Mouse (Mus musculus) right cerebral cortex, postnatal 4 days (tissue): ENCODE measurements around the gene Wnt5b.
A peak's percentile ranks its signal among the peaks of the same experiment; 100 is the strongest.
"Not testable (repeated sequence)": the region's sequence is repeated elsewhere in the genome, so short reads cannot be mapped to it uniquely, and the experiment has no call there.

Source experiments
- DNase-seq: peaks from one replicate; pipeline ENCODE4 v3.0.0-alpha.2; 2022

Gene Wnt5b

DNA sequence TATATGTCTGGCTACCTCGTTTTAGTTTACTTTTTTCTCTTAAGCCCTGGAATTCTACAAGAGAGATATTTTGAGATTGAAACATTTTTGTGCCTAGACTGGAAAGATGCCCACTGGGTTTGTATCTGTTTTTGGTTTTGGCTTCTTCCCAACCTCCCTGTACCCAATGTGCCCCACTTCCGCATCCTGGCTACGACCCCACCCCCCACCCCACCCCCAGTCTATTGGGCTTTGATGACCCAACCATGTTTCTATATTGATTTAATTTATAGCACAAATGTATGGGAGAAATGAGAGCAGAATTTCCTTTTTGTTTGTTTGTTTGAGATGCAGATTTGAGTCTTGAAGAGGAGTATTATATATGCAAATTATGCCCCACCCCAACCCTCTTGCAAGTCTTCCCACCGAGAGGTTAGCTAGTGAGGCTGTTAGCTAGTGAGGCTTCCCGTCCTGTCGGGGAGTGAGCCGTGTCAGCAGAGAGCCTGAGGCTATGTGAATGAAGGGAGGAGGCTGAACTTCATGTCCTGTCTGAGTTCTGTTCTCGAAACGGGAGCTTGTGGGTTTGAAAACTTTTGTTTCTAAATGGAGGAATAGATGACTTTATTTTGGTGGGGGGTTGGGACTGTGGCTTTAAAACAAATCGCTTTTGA, 62.3 kb downstream of the Wnt5b start:
- not testable (repeated sequence) for DNase-seq

DNA sequence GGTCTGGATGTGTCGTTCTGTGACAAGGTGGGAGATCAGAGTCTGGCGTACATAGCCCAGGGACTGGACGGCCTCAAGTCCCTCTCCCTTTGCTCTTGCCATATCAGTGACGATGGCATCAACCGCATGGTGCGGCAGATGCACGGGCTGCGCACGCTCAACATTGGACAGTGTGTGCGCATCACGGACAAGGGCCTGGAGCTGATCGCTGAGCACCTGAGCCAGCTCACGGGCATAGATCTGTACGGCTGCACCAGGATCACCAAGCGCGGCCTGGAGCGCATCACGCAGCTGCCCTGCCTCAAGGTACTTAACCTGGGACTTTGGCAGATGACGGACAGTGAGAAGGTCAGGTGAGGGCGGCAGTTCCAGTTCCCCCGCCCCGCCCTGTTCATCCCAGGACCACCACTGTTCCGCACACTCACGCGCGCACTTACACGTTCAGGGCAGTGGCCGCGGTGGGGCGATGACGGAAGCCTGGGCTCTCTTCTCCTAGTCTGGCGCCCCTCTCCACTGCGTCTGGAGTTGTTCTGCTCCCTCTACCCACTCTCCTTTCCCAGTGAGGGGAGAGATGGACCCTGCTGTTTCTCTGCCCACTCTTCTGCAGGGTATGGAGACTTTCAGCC, 63.3 kb downstream of the Wnt5b start:
- peak; percentile 51 for DNase-seq

DNA sequence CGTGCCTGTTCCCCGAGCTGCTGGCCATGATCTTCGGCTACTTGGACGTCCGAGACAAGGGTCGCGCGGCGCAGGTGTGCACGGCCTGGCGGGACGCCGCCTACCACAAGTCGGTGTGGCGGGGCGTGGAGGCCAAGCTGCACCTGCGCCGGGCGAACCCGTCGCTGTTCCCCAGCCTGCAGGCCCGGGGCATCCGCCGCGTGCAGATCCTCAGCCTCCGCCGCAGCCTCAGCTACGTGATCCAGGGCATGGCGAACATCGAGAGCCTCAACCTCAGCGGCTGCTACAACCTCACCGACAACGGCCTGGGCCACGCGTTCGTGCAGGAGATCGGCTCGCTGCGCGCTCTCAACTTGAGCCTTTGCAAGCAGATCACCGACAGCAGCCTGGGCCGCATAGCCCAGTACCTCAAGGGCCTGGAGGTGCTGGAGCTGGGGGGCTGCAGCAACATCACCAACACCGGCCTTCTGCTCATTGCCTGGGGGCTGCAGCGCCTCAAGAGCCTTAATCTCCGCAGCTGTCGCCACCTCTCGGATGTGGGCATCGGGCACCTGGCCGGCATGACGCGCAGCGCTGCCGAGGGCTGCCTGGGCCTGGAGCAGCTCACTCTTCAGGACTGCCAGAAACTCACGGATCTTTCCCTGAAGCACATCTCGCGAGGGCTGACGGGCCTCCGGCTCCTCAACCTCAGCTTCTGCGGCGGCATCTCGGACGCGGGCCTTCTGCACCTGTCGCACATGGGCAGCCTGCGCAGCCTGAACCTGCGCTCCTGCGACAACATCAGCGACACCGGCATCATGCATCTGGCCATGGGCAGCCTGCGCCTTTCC, 64.1 kb downstream of the Wnt5b start:
- peak; percentile 55 for DNase-seq

DNA sequence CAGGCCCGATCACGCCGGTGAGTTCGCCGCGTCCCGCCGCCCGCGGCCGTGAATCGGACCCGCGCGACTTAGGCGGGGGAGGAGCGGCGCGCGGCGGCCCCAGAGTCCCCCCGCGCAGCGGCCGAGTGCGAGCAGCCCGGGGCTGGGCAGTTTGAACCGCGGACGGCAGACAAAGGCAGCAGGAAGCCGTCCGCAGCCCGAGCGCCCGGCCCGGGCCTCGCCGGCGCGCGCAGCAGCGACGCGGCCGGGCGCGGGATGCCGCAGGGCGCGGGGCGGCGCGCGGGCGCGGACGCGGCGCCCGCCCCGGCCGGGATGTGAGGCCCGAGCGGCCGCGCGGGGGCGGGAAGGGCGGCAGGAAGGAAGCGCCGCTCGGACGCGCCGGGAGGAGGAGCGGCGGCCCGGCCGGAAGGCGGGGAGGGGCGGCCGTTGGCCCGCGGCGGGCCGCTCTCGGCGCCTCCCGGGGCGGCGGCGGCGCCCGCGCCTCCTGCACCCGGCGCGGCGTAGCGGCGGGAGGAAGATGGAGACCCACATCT, 64.7 kb downstream of the Wnt5b start, which contains the start of gene Fbxl14:
Gene Fbxl14 (plus strand): TSS at position 326 of the 533 bp plus-strand sequence.
- DNase-seq = no peak

DNA sequence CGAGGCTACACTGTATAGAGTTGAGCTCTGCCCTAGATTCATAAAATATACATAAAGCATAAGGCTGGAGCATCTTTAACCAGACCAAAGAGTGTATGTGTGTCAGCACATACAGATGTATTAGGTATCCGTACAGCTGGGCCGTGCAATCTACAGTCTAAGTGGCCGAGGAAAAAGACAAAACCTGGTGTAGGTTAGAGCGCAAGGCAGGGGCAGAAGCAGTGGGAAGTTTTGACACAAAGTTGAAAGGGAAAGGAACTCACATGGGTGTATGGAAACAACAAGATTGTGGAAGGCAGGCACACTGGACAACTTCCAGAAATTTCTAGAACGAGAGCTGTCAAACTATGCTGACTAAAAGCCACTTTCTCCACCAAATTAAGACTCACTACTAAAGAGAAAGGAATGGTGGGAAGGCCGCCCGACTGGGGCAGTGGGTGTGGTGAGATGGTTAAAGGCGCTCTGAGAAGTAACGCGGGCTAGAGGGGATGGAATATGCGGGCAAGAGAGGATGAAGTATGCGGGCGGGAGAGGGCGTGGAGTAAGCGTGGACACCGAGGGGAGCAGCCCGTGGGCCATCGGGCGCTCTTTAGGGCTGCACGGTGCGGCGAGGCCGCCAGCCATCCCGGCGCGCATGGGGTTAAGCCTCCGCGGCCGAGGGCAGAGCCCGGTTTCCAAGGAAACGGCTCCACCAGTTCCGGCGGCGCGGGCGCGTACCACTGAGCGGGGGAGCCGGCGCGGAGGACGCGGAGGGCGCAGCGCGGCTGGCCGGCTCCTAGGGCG, 65.4 kb downstream of the Wnt5b start:
- peak; percentile 87 for DNase-seq

DNA sequence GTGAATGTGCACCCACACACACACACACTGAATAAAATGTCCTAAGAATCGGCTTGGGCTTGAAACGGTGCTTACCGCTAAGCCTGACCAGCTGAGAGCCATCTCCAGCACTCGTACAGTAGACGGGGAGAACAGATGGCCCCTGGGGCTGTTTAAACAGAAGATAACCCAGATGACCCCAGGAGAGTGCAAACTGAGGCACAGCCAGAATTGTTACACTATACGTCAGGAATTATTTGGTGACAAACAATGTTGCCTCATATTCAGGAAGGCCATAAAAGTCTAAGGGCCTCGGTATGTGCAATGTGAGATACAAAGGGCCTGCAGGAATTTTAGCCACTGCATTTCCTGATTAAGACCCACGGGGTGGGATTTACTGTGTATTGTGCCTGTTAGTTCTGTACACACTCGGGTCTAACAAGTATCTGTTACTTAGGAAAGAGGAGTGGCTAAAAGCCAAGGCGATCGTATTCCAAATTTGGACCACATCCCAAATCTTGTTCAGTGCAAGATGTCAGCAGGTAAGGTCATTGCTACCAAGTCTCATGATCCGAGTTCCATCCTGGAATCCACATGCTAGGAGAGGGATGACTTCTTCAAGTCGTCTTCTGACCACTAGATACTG, 66.3 kb downstream of the Wnt5b start:
- DNase-seq = no peak

DNA sequence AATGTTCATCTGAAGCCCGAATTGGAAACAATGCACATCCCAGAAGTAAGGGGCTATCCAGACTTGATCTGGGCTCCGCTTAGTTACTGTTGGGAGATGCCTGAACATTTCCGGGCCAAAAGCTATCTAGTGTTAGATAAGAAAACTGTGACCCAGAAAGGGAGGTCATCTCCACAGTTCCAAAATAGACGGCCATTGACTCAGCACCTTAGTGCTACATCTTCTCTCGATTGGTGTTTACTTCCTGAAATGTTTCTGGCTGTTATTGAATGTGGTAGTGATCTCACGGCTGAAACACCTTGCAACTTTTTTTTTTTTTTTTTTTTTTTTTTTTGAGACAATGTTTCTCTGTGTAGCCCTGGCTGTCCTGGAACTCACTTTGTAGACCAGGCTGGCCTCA, 68.2 kb downstream of the Wnt5b start:
- no peak for DNase-seq

DNA sequence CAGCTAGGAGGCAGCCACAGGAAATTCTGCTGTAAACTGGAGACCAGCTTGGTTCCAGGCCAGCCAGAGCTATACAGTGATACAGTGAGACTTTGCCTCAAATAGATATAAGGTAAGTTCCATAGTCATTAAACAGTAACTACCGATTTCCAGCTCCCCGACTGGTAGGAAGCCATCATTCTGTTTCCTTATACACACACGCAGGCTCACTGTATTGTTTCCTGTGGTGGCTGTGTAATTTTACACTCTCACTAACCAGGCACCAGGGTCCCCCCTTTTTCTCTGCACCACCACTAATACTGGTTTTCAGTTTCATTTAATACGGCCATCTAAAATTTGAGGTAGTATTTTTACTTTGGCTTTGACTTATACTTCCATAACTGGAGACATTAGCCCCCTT, 70.2 kb downstream of the Wnt5b start:
- no peak for DNase-seq

DNA sequence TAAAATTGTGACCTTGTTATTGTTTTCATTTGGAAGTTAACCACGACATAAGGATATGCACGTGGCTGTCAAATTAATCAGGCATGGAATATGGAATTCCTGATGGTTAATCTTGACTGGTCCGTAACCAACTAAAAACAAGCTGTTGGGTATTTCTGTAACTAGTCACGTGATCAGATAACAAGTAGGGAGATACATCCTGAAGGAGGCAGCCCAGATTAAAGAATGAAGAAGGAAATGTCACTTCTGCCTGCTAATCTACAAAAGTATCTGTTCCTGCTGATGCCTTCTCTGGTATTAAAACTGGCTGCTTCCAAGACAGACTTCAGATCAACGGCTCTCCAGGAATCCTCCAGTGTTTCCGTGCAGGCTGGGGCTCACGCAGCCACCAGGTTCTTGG, 70.7 kb downstream of the Wnt5b start:
- no peak for DNase-seq

DNA sequence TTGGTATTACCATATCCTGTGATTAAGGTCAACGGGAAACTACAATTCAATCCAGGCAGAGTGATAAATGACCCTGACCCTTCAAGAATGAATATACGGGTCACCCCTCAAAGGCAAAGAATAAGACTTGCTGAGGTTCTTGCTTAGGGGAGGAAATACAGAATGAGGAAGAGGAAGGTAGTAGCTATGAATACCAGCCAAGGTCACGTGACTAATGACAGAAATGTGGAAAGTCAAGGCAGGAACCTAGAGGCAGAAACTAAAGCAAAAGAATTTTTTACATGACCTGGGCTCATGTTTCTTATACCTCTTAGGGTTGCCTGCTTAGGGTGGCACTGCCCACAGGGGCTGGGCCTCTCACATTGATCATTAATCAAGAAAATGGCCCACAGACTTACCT, 71.4 kb downstream of the Wnt5b start:
- DNase-seq = no peak

DNA sequence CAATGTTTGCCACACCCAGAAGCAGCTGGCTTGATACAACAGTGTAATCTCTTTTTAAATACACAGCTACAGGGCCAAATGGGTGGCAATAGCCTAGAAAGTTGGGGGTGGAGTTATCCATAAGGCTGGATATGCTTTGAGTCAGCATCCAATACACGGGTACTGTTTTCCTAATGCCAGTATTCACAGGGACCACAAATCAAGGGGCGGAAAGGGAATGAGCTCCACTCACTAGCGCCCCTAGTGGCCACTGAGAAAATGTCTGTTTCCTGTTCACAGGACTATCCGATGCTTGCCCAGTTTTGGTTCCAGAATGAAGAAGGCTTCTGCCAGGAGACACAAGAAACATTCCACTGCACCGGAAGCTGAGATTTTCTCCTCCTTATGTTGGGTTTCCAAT, 72.0 kb downstream of the Wnt5b start:
- DNase-seq = peak; percentile 68

DNA sequence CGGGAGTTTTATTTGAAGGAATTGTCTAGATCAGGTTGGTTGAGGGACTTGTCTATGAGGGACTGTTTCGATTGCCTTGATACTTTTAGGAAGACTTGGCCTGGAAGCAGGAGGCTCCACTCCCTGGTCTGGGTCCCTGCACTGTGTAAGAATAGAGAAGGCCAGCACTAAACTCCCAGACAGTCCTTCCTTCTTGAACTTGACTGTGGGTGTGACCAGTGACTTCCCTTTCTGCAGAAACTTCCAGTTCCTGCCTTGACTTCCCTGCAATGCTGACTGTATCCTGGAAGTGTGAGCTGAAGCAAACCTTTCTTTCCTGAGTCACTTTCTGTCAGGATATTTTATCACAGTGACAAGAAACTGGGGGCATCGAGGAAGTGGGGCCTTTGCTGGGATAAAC, 73.4 kb downstream of the Wnt5b start:
- no peak for DNase-seq

DNA sequence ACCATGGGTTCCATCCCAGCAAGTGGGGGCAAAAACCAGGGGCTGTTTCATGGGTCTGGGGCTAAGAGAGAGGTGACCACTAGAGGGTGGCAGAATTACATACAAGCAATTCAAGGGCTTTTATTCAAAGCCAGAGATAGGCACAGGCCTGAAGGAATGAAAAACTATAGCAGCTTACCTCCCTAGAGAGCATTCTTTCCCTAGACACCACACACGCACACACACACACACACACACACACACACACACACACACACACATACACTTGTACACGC, 76.4 kb downstream of the Wnt5b start:
- no peak for DNase-seq

DNA sequence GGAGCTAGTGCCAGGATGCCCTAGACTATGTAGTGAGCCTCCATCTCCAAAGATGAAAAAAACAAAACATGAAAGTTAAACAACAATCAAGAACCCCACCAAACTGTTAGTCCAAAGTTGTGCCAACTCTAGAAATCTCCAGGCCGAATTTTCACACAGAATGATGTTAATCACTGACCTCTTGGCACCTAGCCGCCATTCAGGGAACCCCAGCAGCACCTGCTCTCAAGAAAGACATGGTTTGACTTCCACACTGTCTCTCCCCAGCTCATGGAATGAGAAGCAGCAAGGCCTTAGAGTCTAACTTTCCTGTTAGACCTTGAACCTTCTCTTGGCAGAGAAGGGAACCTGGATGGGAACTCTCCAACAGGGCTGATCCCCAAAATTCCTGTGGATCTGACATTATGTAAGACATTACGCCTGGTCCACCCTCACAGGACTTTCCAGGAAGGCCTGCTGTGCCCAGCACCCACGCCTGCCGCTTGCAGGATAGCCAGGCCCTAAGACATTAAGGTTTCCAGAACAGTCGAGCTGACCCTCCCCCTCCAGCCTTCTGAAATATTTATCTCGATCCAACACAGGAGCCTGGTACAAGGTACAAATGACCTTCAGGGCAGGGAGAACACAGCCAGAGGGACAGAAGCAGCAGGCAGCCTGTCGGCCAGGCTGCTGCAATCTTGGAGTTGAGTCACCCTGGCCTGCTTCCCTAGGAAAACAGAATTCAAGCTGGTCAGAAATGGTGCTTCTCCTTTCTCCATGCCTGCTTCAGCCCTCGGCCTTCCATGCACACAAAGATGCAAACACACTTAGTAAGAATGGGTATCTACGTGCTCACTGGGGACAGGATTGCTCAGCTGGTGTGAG, 77.0 kb downstream of the Wnt5b start:
- DNase-seq = no peak

DNA sequence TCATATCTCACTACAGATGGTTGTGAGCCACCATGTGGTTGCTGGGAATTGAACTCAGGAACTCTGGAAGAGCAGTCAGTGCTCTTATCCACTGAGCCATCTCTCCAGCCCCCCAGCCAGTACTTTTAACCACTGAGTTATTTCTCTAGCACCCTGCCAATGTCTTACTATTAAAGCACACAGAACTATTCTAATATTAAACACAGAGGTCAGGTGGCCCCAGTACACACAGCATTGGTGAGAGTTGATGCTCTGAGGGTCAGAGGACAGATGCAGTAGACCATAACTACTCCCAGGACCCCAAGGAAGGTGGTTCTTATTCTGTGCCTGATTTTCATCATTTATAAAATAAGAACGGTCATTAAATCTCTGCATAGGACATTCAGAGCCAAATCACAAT, 78.0 kb downstream of the Wnt5b start:
- no peak for DNase-seq

DNA sequence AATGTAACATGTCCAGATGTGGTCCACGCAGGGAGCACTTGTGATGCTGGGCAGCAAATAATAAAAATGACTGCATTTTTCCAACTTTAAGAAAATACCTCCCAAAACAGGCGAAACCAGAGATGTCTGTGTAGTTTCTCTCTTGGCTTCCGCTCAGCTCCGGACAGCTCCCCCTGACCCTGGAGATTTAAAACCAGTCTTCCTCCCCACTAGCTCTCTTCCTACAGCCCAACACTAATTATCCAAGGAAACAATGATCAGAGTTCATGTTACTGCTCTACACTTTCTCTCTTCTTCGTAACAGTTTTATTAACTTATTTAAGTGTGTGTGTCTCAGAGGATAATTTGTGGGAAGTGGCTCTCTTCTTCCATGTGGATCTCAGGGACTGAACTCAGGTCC, 83.8 kb downstream of the Wnt5b start:
- no peak for DNase-seq

DNA sequence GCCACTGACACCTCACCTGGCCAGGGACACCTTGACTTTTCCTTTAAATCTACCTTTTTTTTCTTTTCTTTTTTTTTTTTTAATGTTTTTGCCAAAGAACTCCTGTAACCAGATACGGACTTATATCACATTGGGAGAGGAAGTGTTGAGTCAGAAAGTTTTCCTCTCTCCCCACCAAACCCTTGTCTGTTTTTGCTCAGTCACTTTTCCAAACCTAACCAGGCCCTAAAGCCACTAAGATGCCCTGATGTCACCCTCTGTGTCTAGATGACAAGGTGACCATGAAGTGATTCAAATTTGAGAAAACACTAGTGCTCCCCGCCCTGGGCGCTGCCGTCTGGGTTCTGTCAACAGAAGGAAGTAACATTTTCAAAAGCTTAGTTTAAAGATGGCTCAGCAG, 85.1 kb downstream of the Wnt5b start:
- no peak for DNase-seq

DNA sequence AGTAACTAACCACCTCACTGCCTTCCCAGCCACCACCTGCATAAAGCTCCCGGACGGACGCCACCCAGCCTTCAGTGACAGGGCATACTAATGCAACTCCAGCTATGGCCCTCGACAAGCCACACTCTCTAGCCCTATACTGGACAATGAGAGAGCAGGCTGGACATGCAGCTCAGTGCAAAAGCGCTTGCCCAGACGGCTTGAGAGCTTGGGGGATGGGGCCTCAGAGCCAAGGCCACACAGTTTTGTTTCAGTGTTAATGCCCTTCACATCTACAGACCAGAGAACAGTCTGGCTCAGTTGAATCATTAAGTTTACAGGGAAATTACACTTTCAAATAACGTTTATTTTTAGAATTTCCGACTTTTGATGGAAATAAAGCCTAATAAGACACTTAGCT, 86.0 kb downstream of the Wnt5b start:
- DNase-seq = no peak

DNA sequence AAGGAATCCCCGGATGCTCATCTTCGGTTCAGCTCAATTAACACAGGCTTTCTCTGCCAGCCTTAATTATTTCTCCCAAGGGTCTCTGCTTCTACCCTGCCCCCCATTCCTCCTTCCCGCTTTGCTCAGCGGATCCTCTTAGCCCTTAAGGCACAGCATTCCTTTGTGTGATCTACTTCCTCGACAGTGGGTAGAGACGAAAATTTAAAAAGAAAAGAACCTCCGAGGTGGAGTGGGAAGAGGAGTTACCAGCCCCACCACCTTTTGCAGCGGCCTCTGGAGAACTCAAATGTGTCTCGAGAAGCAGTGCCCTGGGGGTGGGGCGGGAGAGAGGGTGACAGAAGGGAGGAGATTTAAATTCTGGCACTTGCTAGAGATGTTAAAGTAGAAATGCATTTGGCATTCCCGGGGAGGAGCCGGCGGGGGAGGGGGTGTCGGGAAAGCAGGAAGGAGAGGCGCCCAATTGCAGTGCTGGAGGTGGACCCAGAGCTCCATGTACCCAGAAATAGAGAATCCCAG, 92.1 kb downstream of the Wnt5b start:
- peak; percentile 90 for DNase-seq

DNA sequence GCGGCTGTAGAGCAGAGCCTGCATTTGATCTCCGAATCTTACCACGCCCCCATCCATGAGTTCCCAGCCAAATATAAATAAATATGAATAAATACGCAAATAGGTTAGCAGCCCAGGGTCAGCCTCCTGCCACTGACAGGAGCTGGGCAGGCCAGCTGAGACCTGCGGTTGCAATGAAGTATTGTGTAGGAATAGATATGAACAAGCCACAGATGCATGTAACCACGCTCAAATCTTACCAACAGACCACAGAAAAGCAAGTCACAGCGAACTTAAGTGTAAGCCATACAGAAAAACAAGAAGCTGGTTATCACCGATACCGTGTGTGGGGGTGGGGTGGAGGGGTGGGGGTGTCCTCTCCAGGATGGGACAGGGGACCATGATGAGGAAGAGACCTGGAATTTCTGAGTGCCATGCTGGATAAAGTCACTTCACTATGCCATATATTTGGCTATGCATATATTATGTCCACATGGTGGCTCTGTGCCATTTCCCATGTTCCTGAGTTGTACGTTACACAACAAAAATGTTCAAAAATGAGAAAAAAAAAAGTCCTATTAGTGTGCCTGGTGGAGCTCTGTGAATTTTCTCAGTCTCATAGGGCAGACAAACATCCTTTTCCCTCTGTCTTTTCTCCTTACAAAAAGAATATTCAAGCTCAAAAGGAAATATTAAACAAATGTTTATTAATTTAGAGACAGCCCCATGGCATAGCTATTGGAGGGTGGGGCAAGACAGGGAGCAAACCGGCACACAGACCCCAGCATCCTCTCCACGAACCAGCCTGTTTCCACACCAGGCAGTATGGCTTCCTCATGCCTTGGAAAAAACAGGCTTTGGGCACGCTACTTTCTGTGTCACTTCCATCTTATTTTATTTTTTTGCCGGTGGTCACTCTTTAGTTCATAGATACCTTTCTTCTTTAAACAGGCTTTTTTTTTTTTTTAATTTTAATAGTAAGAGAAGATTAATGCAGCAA, 92.9 kb downstream of the Wnt5b start:
- no peak for DNase-seq
